In genomic region chr11:88495018-88495417, GRCm38 (mm10) we compare ENCODE assay signal across 19 mouse cellular contexts.
"Had no signal": no experiment of that assay in that cellular context is flagged by ENCODE, and none has a peak within 500 bp of the region (broad histone marks: within the 10 kb centered on the region; RNA-seq: fewer than 3 reads in every experiment).

No protein-coding gene starts in this region.

- H3K36me3 ChIP-seq: liver, embryonic 12.5 days; liver, embryonic 15.5 days; neural tube, embryonic 13.5 days; stomach, embryonic 15.5 days had no signal

- H3K27me3 ChIP-seq: limb, embryonic 13.5 days; liver, embryonic 12.5 days; liver, embryonic 15.5 days; neural tube, embryonic 13.5 days; stomach, embryonic 15.5 days had no signal

- DNase-seq: kidney, adult 2 months; kidney, postnatal 14 days; kidney, postnatal 4 days; liver; lung, adult 18-20 months; retina, postnatal 1 day; right cerebral cortex, postnatal 25 days; spleen, adult 18-20 months; thymus, adult 18-20 months; thymus, postnatal 36 days had no signal

- H3K4me2 ChIP-seq: limb, embryonic 13.5 days; liver, embryonic 12.5 days; liver, embryonic 15.5 days; neural tube, embryonic 13.5 days; stomach, embryonic 15.5 days had no signal

- H3K9ac ChIP-seq: limb, embryonic 13.5 days; liver, embryonic 12.5 days; liver, embryonic 15.5 days; stomach, embryonic 15.5 days had no signal

- H3K9me3 ChIP-seq: limb, embryonic 10.5 days; limb, embryonic 13.5 days; liver, embryonic 12.5 days; liver, embryonic 15.5 days; neural tube, embryonic 13.5 days; stomach, embryonic 15.5 days had no signal

- H3K4me1 ChIP-seq: stomach, embryonic 15.5 days had no signal

- H3K27ac ChIP-seq: limb, embryonic 10.5 days; limb, embryonic 13.5 days; liver, embryonic 12.5 days; liver, embryonic 15.5 days; macrophage; neural tube, embryonic 13.5 days; stomach, embryonic 15.5 days had no signal

- ATAC-seq: liver, embryonic 12.5 days; midbrain, embryonic 16.5 days had no signal

- H3K4me3 ChIP-seq: limb, embryonic 10.5 days; limb, embryonic 13.5 days; liver, embryonic 12.5 days; liver, embryonic 15.5 days; myocyte; neural tube, embryonic 13.5 days; stomach, embryonic 15.5 days had no signal
